Mouse (Mus musculus): ENCODE data around the gene Teddm1a.

- no peak for TF ChIP-seq CTCF (IDR thresholded peaks at IDR 0.05; ENCODE audit: low read depth)
- TF ChIP-seq EP300 (IDR thresholded peaks at IDR 0.05; ENCODE audit: low read depth) = no peak
Observed at GRCm38 (mm10) chr1:153924395-153925385, 33.1 kb downstream of the Teddm1a start.

Measured in liver, postnatal 0 days (tissue).